Mouse (Mus musculus): ENCODE data around the gene Tbx15. TPM values are rescaled to one million over a fixed set of nuclear protein-coding genes. Genes with fewer than 3 reads are reported as not detected.

The Tbx15 gene
- total RNA-seq, 1 experiment from 2014 or later: not detected

DNA sequence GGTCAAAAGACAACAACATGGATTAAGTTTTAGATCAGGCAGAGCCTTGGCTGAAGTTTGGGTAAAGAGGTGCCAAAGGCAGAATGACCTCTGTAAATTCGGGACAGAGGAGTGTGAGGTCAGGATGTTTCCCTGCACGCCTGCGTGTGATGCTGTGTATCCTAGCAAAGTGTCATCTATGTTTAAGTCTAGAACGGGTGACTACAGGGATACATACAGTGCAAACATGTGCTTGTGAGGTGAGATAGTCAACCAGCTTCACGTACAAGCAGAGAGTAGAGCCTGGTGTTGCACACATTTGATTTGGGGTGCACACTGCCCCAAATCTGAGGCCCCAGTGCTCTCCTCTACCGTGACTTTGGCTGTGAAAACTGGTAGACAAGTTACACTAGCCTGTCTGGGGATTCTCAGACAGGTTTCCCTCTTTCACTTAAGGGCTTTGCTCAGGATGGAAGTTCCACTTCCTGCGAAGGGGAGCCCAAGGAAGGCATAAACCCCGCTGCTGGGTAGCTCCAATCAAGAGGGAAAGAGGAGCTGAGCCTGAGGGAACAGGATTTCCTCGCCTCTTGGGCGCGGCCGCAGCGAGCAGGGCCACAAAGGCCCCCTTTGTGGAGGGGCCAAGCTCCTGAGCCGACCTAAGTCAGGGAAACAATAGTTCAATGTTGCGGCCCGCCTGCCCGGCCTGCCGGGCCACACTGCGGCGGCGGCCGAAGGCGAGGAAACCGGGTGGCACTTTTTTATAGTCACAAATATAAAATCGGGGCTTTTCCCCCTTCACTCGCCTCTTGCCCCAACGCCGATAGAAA, 8.0 kb downstream of the Tbx15 start:
- ATAC-seq (ENCODE audit: extremely low read depth, insufficient number of reproducible peaks, low FRiP score, poor library complexity, severe bottlenecking): no peak

DNA sequence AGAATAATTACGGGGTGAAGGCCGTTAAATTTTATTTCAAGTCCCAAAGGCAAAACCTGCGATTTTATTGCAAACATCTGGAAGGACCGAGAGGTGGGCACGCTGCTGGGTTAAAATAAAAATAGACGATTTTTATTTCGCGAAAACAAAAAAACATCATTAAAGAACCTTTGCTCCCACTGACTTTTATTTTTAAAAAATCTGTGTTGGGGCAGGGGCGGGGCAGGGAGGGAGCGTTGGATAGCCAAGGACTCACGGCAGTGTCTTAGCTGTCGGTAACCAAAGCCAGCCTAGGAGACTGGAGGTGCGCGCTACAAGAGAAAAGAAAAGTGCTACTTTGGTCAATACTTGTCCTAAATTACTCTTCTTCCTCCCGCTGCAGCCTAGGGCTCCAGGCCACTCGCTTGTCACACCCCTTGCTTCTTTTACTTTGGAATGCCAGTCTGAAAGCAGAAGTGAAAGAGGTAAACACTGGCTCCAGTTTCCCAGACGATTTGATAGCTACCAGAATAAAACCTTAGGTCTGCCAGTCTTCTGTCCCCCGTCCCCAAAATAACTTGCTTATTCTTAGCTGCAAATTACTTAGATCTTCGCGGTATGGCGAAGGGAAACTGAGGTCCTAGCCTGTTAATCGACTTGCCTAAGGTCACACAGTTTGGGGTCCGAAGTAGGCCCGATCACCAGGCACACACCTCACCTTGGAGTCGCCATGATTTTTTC, 8.8 kb downstream of the Tbx15 start:
- no peak for ATAC-seq (ENCODE audit: extremely low read depth, insufficient number of reproducible peaks, low FRiP score, poor library complexity, severe bottlenecking)

GRCm38 (mm10) chr3:99249551-99249870, 9.3 kb downstream of the Tbx15 start:
- ATAC-seq (ENCODE audit: extremely low read depth, insufficient number of reproducible peaks, low FRiP score, poor library complexity, severe bottlenecking): no peak

- no peak for ATAC-seq (ENCODE audit: extremely low read depth, insufficient number of reproducible peaks, low FRiP score, poor library complexity, severe bottlenecking)
Measured at GRCm38 (mm10) chr3:99249906-99250305, 9.7 kb downstream of the Tbx15 start.

DNA sequence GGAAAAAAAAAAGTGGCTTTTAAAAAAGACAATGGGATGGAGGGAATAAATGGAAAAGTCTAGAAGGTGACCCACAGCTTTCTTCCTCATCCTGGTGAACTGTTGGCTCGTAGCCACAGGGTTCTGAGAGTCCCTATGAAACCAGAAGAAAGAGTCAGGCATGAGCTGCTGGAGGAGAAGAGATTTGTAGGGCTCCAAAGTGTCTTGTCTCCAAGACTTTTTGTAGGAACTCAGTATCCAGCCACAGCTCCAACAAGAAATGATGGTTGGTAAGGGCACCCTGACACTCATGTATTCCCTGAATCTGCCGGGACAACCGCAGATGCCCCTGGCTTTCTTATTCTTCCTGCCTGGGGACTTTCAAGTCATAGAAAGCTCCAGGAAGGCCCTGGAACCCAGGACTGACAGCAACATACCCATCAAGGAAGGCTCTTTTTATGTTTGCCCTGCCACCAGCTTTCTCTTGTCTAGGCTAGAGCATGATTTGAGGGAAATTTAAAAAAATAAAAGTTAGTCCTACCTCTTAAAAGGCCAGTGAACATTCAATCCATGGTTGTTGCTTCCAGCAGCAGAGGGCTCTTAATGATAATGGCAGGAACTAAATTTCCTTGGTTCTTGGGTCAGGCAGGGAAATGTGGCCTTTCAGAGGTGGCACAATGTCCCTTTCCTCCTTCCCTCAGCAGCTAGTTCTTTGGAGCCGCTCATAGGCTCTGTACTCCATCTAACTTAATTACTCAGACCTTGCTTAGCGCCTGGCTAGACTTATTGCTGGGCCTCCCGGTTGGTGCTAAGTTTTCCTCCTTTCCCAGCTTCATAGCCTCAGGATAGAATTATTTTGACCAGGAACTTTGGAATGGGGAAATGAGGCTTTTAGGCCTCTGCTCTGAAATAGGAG, 11.3 kb downstream of the Tbx15 start:
- no peak for ATAC-seq (ENCODE audit: extremely low read depth, insufficient number of reproducible peaks, low FRiP score, poor library complexity, severe bottlenecking)

DNA sequence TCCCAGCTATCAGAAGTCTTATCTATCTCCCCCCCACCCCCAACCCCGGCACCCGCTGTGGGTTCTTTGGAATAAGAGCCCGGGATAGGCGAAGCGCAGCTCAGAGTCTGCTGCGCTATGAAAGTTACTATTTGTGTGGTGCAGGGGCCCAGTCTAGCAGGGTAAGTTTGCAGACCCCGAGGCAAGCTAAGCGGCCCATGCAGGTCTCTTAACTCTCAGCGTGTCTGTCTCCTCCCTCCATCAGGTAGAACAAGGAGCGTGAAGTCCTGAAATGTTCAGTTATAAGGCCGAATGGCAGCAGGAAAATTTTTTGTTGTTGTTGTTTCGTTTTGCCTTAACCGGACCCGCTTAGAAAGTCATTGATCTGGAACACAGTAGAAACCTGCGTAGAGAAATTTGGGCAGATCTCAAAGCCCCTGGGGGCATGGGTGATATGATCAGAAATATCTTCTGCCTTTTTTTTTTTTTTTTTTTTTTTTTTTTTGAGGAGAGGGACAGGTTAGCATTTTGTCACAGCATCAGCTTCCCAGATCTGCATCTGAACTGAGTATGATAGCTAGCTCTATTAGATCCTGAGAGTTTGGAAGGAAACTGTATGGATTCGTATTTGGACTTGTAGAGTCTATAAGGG, 12.4 kb downstream of the Tbx15 start:
- no peak for ATAC-seq (ENCODE audit: extremely low read depth, insufficient number of reproducible peaks, low FRiP score, poor library complexity, severe bottlenecking)

- ATAC-seq (ENCODE audit: extremely low read depth, insufficient number of reproducible peaks, low FRiP score, poor library complexity, severe bottlenecking): no peak
Measured at GRCm38 (mm10) chr3:99253092-99253488, 12.9 kb downstream of the Tbx15 start.

GRCm38 (mm10) chr3:99253497-99254451, 13.6 kb downstream of the Tbx15 start:
- no peak for ATAC-seq (ENCODE audit: extremely low read depth, insufficient number of reproducible peaks, low FRiP score, poor library complexity, severe bottlenecking)

DNA sequence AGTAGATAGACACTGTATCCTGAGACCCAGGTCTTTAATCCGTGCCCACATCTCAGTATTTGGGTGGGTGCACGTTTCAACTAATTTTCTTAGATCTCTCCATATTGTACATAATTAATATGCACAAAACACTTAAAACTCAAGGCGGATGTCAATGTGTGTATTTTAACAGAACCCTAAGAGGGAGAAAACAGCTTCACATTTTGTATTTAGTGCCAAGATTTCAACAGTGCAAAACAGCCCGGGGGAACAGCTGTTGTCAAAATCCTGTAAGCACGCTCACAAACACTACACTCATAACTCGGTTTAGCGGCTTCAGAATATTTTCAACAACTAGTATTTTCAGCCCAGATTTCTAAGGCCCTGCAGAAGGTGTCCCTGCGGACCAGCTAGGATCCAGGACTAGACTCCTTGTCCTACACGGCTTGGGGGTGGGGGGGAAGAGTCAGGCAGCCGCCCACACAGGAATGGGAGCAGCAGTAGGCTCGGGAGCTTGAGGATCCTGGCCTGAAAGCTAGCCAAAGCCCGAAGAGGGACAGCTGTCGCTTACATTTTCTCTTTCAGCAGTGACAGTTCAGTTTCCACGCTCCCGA, 14.5 kb downstream of the Tbx15 start:
- ATAC-seq (ENCODE audit: extremely low read depth, insufficient number of reproducible peaks, low FRiP score, poor library complexity, severe bottlenecking): no peak

- no peak for ATAC-seq (ENCODE audit: extremely low read depth, insufficient number of reproducible peaks, low FRiP score, poor library complexity, severe bottlenecking)
Measured at GRCm38 (mm10) chr3:99255411-99256365, 15.5 kb downstream of the Tbx15 start.

GRCm38 (mm10) chr3:99256366-99256750, 16.2 kb downstream of the Tbx15 start:
- no peak for ATAC-seq (ENCODE audit: extremely low read depth, insufficient number of reproducible peaks, low FRiP score, poor library complexity, severe bottlenecking)

DNA sequence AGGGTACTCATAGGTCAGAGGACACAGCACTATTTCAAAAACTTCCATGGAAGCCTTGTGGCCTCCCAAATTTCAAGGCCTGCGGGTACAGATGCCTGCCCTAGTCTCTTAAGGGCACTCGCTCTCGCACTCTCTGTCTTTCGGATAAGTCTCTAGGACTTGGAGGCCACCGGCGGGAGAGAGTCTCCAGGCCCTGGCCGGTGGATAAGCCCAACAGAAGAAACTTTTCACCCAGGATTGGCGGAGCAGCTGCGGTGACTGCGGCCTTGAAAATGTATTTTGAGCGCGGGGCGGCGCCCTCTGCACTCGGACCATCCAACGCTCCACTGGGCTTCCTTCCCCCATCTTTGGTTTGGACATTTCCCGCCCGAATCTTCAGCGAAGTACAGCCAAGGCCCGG, 16.6 kb downstream of the Tbx15 start:
- no peak for ATAC-seq (ENCODE audit: extremely low read depth, insufficient number of reproducible peaks, low FRiP score, poor library complexity, severe bottlenecking)

DNA sequence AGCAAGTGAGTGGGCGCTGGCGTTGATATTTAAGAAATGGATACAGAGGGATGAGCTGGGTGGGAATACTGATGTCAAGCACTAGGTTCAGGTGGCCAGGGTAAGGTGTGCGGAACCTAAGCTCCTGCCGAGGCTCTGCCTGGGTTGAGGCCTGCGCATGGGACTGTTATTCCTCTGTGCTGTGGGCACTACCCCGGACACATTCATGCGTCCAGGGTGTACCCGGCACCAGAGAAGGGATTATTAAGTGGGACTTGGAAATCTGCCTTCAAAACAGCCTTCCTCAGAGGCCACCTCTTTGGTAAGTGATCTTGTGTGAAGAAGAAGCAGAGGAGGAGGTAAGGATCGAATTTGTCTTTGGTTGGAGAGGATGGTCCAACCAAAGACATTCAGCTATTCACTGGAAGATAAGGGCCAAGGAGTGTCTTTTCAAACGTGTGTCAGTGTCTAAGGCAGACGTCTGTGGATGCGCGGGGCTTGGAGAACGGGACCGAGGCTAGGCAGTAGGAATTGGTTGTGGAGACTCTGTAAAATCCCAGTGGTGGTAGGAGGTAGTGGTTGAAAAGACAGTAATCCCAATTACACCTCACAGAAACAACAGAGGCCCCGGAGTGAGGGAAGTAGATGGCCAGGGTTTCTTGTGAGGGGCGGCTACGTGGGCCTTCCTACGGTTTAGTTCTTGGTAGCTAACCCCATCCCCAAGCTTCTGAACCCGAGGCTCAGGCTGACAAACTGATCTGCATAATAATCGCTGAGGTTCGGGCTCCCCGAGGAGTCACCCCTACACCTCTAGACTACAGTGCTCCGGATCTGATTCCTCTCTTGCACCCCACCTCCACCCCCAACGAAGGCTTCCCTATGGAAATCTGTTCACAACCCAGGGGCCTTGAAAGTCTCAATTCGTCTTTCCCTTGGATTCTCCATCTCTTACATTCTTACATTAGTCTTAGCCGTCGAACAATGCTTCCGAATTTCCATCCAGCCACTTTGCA, 17.7 kb downstream of the Tbx15 start:
- no peak for ATAC-seq (ENCODE audit: extremely low read depth, insufficient number of reproducible peaks, low FRiP score, poor library complexity, severe bottlenecking)

- ATAC-seq (ENCODE audit: extremely low read depth, insufficient number of reproducible peaks, low FRiP score, poor library complexity, severe bottlenecking): no peak
Measured at GRCm38 (mm10) chr3:99259741-99260270, 19.6 kb downstream of the Tbx15 start.

DNA sequence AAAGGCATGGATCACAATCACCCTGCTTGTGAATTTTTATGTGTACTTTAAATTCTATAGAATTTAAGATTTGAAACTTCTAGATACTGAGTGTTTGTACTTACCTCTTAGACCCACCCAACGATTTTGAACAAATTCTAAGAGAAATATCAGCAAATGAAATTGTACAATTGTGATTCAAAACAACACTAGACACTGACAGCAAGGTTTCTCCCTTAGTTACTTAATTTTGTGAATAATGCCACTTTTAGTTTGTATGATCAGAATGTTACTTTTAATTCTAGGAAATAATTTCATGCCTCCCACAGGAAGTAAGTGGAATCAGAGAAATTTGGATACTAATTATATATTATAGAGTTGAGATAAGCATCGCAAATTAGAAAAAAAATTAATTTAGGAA, 20.2 kb downstream of the Tbx15 start:
- no peak for ATAC-seq (ENCODE audit: extremely low read depth, insufficient number of reproducible peaks, low FRiP score, poor library complexity, severe bottlenecking)

Data from neutrophil, adult 5-6 weeks (primary cell).